Mouse (Mus musculus) embryonic facial prominence, embryonic 11.5 days (tissue): ENCODE measurements around the gene Agap1. TPM values are rescaled to one million over a fixed set of nuclear protein-coding genes. Genes with fewer than 3 reads are reported as not detected.

Experiments used
- ATAC-seq: fragments of 200-750 bp; cut with Nextera tagmentation; replicated peaks from 2 replicates; pipeline ENCODE4 v1.8.0; 2017; ENCODE audit warnings: low read depth; ENCODE audit not compliant: insufficient number of reproducible peaks, low FRiP score, low TSS enrichment
- DNase-seq: peaks from one replicate; pipeline ENCODE4 v3.0.0-alpha.2; 2015; ENCODE audit warnings: low spot score
- H3K27ac ChIP-seq: fragments of 300-500 bp; sonication (generic); replicated peaks from 2 replicates; pipeline ENCODE4 v1.5.1; 2014; ENCODE audit warnings: mild to moderate bottlenecking, low read depth, low read length, control low read depth
- H3K27me3 ChIP-seq: fragments of 300-500 bp; sonication (generic); 2 replicates; pipeline ENCODE4 v1.6.1; 2014; ENCODE audit warnings: mild to moderate bottlenecking, low read length, moderate library complexity, mixed read lengths; ENCODE audit not compliant: control insufficient read depth, insufficient read depth
- H3K36me3 ChIP-seq: fragments of 300-500 bp; sonication (generic); replicated peaks from 2 replicates; pipeline ENCODE4 v1.6.1; 2014; ENCODE audit warnings: low read depth, mild to moderate bottlenecking, low read length, moderate library complexity, mixed read lengths; ENCODE audit not compliant: control insufficient read depth, insufficient read depth
- H3K4me1 ChIP-seq: fragments of 300-500 bp; sonication (generic); 2 replicates; pipeline ENCODE4 v1.6.1; 2014; ENCODE audit warnings: low read length, mixed read lengths; ENCODE audit not compliant: control insufficient read depth, insufficient read depth
- H3K4me2 ChIP-seq: fragments of 300-500 bp; sonication (generic); 2 replicates; pipeline ENCODE4 v1.6.1; 2014; ENCODE audit warnings: low read depth, mild to moderate bottlenecking, control low read depth, low read length, moderate library complexity
- H3K4me3 ChIP-seq: fragments of 300-500 bp; sonication (generic); 2 replicates; pipeline ENCODE4 v1.5.1; 2014; ENCODE audit warnings: low read depth, low read length, control low read depth
- H3K9ac ChIP-seq: fragments of 300-500 bp; sonication (generic); replicated peaks from 2 replicates; pipeline ENCODE4 v1.6.1; 2014; ENCODE audit warnings: mild to moderate bottlenecking, control low read depth, low read length
- H3K9me3 ChIP-seq: fragments of 300-500 bp; sonication (generic); replicated peaks from 2 replicates; pipeline ENCODE4 v1.6.1; 2016; ENCODE audit warnings: mild to moderate bottlenecking, low read length, inconsistent platforms, mixed read lengths; ENCODE audit not compliant: control insufficient read depth
- WGBS: fragments of 180-500 bp; shearing (Covaris S2); extraction: QIAGEN DNeasy Blood & Tissue Kit; methylation state at CpG from one replicate; pipeline ENCODE4 v1.1.7; 2014; 5-methylcytosine and 5-hydroxymethylcytosine counted together
- polyA plus RNA-seq: library from polyadenylated mRNA; unstranded; fragments of >200 nt; fragmentation: Nextera tagmentation; extraction: Ambion mirVana; gene quantifications from 2 replicates; pipeline ENCODE4 v1.2.1, GENCODE M21; 2014

Agap1 gene
- polyA plus RNA-seq, 1 experiment from 2014 or later: 15.4 TPM

GRCm38 (mm10) chr1:89827051-89827450 is 372.4 kb downstream of the Agap1 start:
- no peak overlapping the region for H3K27ac ChIP-seq
- H3K4me2 ChIP-seq: no peak overlapping the region
- no peak overlapping the region for H3K9ac ChIP-seq
- no peak for ATAC-seq
- H3K4me3 ChIP-seq: no peak overlapping the region
- DNase-seq: no peak
- H3K4me1 ChIP-seq: no peaks in the 10 kb centered on the region; the same call in 1 of the 2 replicates
- H3K9me3 ChIP-seq: no peaks in the 10 kb centered on the region
- H3K27me3 ChIP-seq: no peaks in the 10 kb centered on the region
- H3K36me3 ChIP-seq: no peaks in the 10 kb centered on the region
- 65% methylated on average over 3 of the region's 3 CpGs for WGBS

- Histone ChIP-seq H3K27me3 (no peaks in the 10 kb centered on the region), H3K9me3 (no peaks in the 10 kb centered on the region), H3K36me3 (no peaks in the 10 kb centered on the region), H3K4me2 (no peak overlapping the region), H3K4me3 (no peak overlapping the region), H3K9ac (no peak overlapping the region), H3K27ac (no peak overlapping the region), H3K4me1 (no peaks in the 10 kb centered on the region; the same call in 1 of the 2 replicates)
- no peak for DNase-seq
- WGBS: 80% methylated on average over 1 of the region's 1 CpGs
- no peak for ATAC-seq
Measured at GRCm38 (mm10) chr1:89831095-89831494, 376.5 kb downstream of the Agap1 start.

GRCm38 (mm10) chr1:89844064-89844463 is 389.5 kb downstream of the Agap1 start:
- H3K4me2 ChIP-seq: no peak overlapping the region
- H3K9me3 ChIP-seq: no peaks in the 10 kb centered on the region
- no peaks in the 10 kb centered on the region for H3K27me3 ChIP-seq
- no peaks in the 10 kb centered on the region; the same call in 1 of the 2 replicates for H3K36me3 ChIP-seq
- no peak overlapping the region for H3K4me3 ChIP-seq
- no peak overlapping the region for H3K27ac ChIP-seq
- no peak for ATAC-seq
- H3K4me1 ChIP-seq: peaks cover 4% of the 10 kb centered on the region
- WGBS: 74% methylated on average over 9 of the region's 9 CpGs
- no peak overlapping the region for H3K9ac ChIP-seq
- DNase-seq: no peak

- no peaks in the 10 kb centered on the region; the same call in 1 of the 2 replicates for H3K36me3 ChIP-seq
- WGBS: 76% methylated on average over 4 of the region's 4 CpGs
- no peaks in the 10 kb centered on the region for H3K27me3 ChIP-seq
- H3K4me3 ChIP-seq: no peak overlapping the region
- DNase-seq (no peak), ATAC-seq (no peak)
- H3K4me1 ChIP-seq: peaks cover 4% of the 10 kb centered on the region
- no peaks in the 10 kb centered on the region for H3K9me3 ChIP-seq
- no peak overlapping the region for H3K27ac ChIP-seq
- no peak overlapping the region for H3K4me2 ChIP-seq
- no peak overlapping the region for H3K9ac ChIP-seq
Measured at GRCm38 (mm10) chr1:89845487-89845886, 390.9 kb downstream of the Agap1 start.

- Histone ChIP-seq H3K27ac (no peak overlapping the region), H3K36me3 (no peaks in the 10 kb centered on the region; the same call in 1 of the 2 replicates), H3K27me3 (no peaks in the 10 kb centered on the region), H3K9me3 (no peaks in the 10 kb centered on the region), H3K4me3 (no peak overlapping the region), H3K9ac (no peak overlapping the region), H3K4me2 (no peak overlapping the region), H3K4me1 (peaks cover 4% of the 10 kb centered on the region)
- DNase-seq (peak; percentile 76), ATAC-seq (no peak)
- 26% methylated on average over 9 of the region's 9 CpGs for WGBS
Measured at GRCm38 (mm10) chr1:89846148-89846547, 391.5 kb downstream of the Agap1 start.

- WGBS: 30% methylated on average over 17 of the region's 17 CpGs
- H3K27me3 ChIP-seq: no peaks in the 10 kb centered on the region
- no peak overlapping the region for H3K27ac ChIP-seq
Measured at GRCm38 (mm10) chr1:89848356-89849039, 393.9 kb downstream of the Agap1 start.

GRCm38 (mm10) chr1:89849151-89849860 is 394.7 kb downstream of the Agap1 start:
- Histone ChIP-seq H3K36me3 (no peaks in the 10 kb centered on the region), H3K4me3 (no peak overlapping the region), H3K27ac (no peak overlapping the region), H3K27me3 (no peaks in the 10 kb centered on the region), H3K9me3 (no peaks in the 10 kb centered on the region), H3K4me2 (no peak overlapping the region; the same call in 1 of the 2 replicates), H3K4me1 (peaks cover 4% of the 10 kb centered on the region), H3K9ac (no peak overlapping the region)
- DNase-seq (no peak), ATAC-seq (no peak)
- 53% methylated on average over 23 of the region's 23 CpGs for WGBS

More at GRCm38 (mm10) chr1:89848356-89849039, 393.9 kb downstream of the Agap1 start:
- ATAC-seq: no peak
- no peaks in the 10 kb centered on the region for H3K9me3 ChIP-seq
- peaks cover 4% of the 10 kb centered on the region for H3K4me1 ChIP-seq
- H3K4me3 ChIP-seq: no peak overlapping the region
- no peak overlapping the region for H3K9ac ChIP-seq
- H3K36me3 ChIP-seq: no peaks in the 10 kb centered on the region
- no peak for DNase-seq
- H3K4me2 ChIP-seq: no peak overlapping the region

GRCm38 (mm10) chr1:89849861-89850230 is 395.2 kb downstream of the Agap1 start:
- Histone ChIP-seq H3K4me1 (peaks cover 4% of the 10 kb centered on the region), H3K9me3 (no peaks in the 10 kb centered on the region)

More at GRCm38 (mm10) chr1:89849861-89850230, 395.2 kb downstream of the Agap1 start:
- Histone ChIP-seq H3K27me3 (no peaks in the 10 kb centered on the region), H3K4me3 (no peak overlapping the region), H3K9ac (no peak overlapping the region), H3K27ac (no peak overlapping the region), H3K4me2 (no peak overlapping the region), H3K36me3 (no peaks in the 10 kb centered on the region)
- no peak for ATAC-seq
- DNase-seq: no peak
- 91% methylated on average over 7 of the region's 7 CpGs for WGBS
